In the genomic region with DNA sequence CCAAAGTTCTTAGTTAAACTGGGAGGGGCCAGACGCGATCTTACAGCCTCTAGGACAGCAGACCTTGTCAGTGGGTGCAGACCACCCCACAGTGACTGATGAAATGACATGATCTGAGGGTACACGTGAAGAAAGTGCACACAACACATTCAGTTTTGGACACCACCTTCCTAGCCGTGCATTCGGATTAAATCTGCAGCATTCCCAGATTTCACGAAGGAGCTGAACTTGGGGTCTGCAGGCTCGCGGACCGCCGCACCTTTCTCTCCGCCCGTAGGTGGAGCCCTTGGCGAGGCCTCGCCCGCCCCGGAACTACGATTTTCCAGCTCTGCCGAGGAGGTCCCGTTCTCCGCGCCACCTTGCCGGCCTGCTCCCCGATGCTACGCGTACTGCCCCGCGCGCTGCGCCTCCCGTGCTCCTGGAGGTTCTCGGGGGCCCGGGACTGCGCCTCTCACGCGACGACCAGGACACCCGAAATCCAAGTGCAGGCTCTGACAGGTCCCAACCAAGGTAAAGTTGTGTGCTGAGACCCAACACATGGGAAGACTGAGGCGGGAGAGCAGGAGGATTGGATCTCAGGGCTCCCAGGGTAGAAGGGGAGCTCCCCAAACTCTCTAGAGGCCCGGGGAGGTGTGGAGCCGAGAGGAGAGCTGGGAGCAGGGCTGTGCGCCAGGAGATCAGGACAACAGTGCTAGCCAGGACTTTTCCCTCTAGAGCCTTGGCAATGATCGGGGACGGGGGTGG, we compare ENCODE assay signal across 9 mouse cellular contexts. TPM values are rescaled to one million over a fixed set of nuclear protein-coding genes. Genes with fewer than 3 reads are reported as not detected.
DNase-seq lines count a peak whose midpoint lies in the region; ATAC-seq and TF ChIP-seq lines count a peak whose summit lies in the region.
"Had no signal": no experiment of that assay in that cellular context is flagged by ENCODE, and none has a peak within 500 bp of the region (broad histone marks: within the 10 kb centered on the region; RNA-seq: fewer than 3 reads in every experiment).

Echdc2 (plus strand) TSS at position 286 of the 744 bp plus-strand sequence.

- peaks cover 5% of the 10 kb centered on the region for H3K4me1 ChIP-seq in erythroblast, embryonic 14.5 days (ENCODE audit: control insufficient read depth)
- no peaks in the 10 kb centered on the region for H3K4me1 ChIP-seq in hindbrain, embryonic 14.5 days (replicated peaks; ENCODE audit: control insufficient read depth, insufficient read depth, low read length)
- peaks cover 9% of the 10 kb centered on the region for H3K4me1 ChIP-seq in limb, embryonic 10.5 days
- H3K4me1 ChIP-seq in midbrain, embryonic 13.5 days (replicated peaks), result peaks cover 10% of the 10 kb centered on the region
- peaks cover 11% of the 10 kb centered on the region for H3K4me1 ChIP-seq in testis, adult 2 months (ENCODE audit: control insufficient read depth, insufficient read depth, low read length)

- H3K9me3 ChIP-seq in erythroblast, embryonic 14.5 days (ENCODE audit: control insufficient read depth, low read length), result no peaks in the 10 kb centered on the region
- H3K9me3 ChIP-seq in hindbrain, embryonic 14.5 days (ENCODE audit: control insufficient read depth, low read length), result no peaks in the 10 kb centered on the region
- H3K9me3 ChIP-seq in limb, embryonic 10.5 days (replicated peaks), result no peaks in the 10 kb centered on the region
- no peaks in the 10 kb centered on the region for H3K9me3 ChIP-seq in midbrain, embryonic 13.5 days

- peak within 1 kb of the TSS; percentile 72 for H3K4me2 ChIP-seq in hindbrain, embryonic 14.5 days (replicated peaks)
- peak within 1 kb of the TSS; percentile 94 for H3K4me2 ChIP-seq in midbrain, embryonic 13.5 days (replicated peaks)

- peak; percentile 60 for TF ChIP-seq CTCF in gastrocnemius, adult 2 months (IDR thresholded peaks at IDR 0.05)
- TF ChIP-seq CTCF in testis, adult 2 months (IDR thresholded peaks at IDR 0.05; ENCODE audit: control insufficient read depth, insufficient read depth, insufficient replicate concordance, low read depth, low read length), result no peak

- H3K36me3 ChIP-seq in erythroblast, embryonic 14.5 days (ENCODE audit: control insufficient read depth), result no peaks in the 10 kb centered on the region
- no peaks in the 10 kb centered on the region for H3K36me3 ChIP-seq in hindbrain, embryonic 14.5 days (replicated peaks; ENCODE audit: control insufficient read depth, insufficient read depth)
- peaks cover 5% of the 10 kb centered on the region for H3K36me3 ChIP-seq in limb, embryonic 10.5 days
- no peaks in the 10 kb centered on the region for H3K36me3 ChIP-seq in midbrain, embryonic 13.5 days
- no peaks in the 10 kb centered on the region for H3K36me3 ChIP-seq in testis, adult 2 months (ENCODE audit: control insufficient read depth, insufficient read depth, low read length)

- H3K9ac ChIP-seq in hindbrain, embryonic 14.5 days, result peak within 1 kb of the TSS; percentile 60
- H3K9ac ChIP-seq in midbrain, embryonic 13.5 days (replicated peaks), result peak within 1 kb of the TSS; percentile 71

- peaks cover 25% of the 10 kb centered on the region for H3K27me3 ChIP-seq in erythroblast, embryonic 14.5 days (ENCODE audit: control insufficient read depth)
- H3K27me3 ChIP-seq in hindbrain, embryonic 14.5 days (ENCODE audit: control insufficient read depth, insufficient read depth, low read length), result peaks cover 9% of the 10 kb centered on the region; the same call in 1 of the 2 replicates
- H3K27me3 ChIP-seq in limb, embryonic 10.5 days (ENCODE audit: low read depth, poor library complexity, severe bottlenecking), result peaks cover 19% of the 10 kb centered on the region
- H3K27me3 ChIP-seq in midbrain, embryonic 13.5 days, result peaks cover 10% of the 10 kb centered on the region; the same call in 1 of the 2 replicates
- no peaks in the 10 kb centered on the region for H3K27me3 ChIP-seq in testis, adult 2 months (ENCODE audit: control insufficient read depth, insufficient read depth, low read length)

- H3K27ac ChIP-seq in gastrocnemius, adult 2 months, result peak within 1 kb of the TSS; percentile 65
- H3K27ac ChIP-seq in hindbrain, embryonic 14.5 days, result no peak within 1 kb of the TSS
- peak within 1 kb of the TSS; percentile 77 for H3K27ac ChIP-seq in limb, embryonic 10.5 days
- H3K27ac ChIP-seq in midbrain, embryonic 13.5 days, result no peak within 1 kb of the TSS
- no peak within 1 kb of the TSS for H3K27ac ChIP-seq in testis, adult 2 months (ENCODE audit: control insufficient read depth, insufficient read depth, low read depth, low read length)

- peak within 1 kb of the TSS; percentile 49 for H3K4me3 ChIP-seq in erythroblast, embryonic 14.5 days (replicated peaks)
- peak within 1 kb of the TSS; percentile 77 for H3K4me3 ChIP-seq in gastrocnemius, adult 2 months
- H3K4me3 ChIP-seq in hindbrain, embryonic 14.5 days (replicated peaks; ENCODE audit: low read length), result peak within 1 kb of the TSS; percentile 48
- H3K4me3 ChIP-seq in limb, embryonic 10.5 days, result peak within 1 kb of the TSS; percentile 65
- peak within 1 kb of the TSS; percentile 50 for H3K4me3 ChIP-seq in midbrain, embryonic 13.5 days (replicated peaks)
- peak within 1 kb of the TSS; percentile 70 for H3K4me3 ChIP-seq in testis, adult 2 months (ENCODE audit: control insufficient read depth, low read depth, low read length)

- intact Hi-C loops in gastrocnemius, adult 2 months (cut with DNase I), result loop anchor here (5.0 kb wide), 1 partner anchor 162 kb away; the partner anchor contains the start of gene Coa7

- peak; percentile 54 for DNase-seq in cerebellum, adult 9-11 months
- peak; percentile 63 for DNase-seq in gastrocnemius, adult 2 months
- peak; percentile 66 for DNase-seq in hindbrain, embryonic 14.5 days (ENCODE audit: low spot score)
- DNase-seq in limb, embryonic 10.5 days (ENCODE audit: low spot score), result peak; percentile 77

- TF ChIP-seq POLR2A in testis, adult 2 months (IDR thresholded peaks at IDR 0.05; ENCODE audit: control insufficient read depth, low read depth, low read length), result no peak

- ATAC-seq in erythroblast, adult 5-6 weeks (replicated peaks; ENCODE audit: low FRiP score, poor library complexity, severe bottlenecking), result no peak
- ATAC-seq in hindbrain, embryonic 14.5 days (ENCODE audit: low FRiP score), result peak; percentile 24; the same call in 1 of the 2 replicates
- peak; percentile 58; the same call in 1 of the 2 replicates for ATAC-seq in midbrain, embryonic 13.5 days

- 1% methylated on average over 43 of the region's 43 CpGs for WGBS in hindbrain, embryonic 14.5 days
- 2% methylated on average over 43 of the region's 43 CpGs for WGBS in limb, embryonic 10.5 days
- WGBS in midbrain, embryonic 13.5 days, result under 1% methylated on average over 43 of the region's 43 CpGs

RNA-seq across cellular contexts. Expression of gene Echdc2, which starts in this region (rescaled TPM):
- 0.08 and 0.18 TPM in 2 replicates for polyA plus RNA-seq in erythroblast, embryonic 14.5 days (2012)
- not detected in 2 replicates for total RNA-seq in erythroblast, adult 5-6 weeks (2015; ENCODE audit: low replicate concordance)
- total RNA-seq in erythroblast, adult 5-6 weeks (2017; ENCODE audit: low replicate concordance), result not detected in 2 replicates
- total RNA-seq in gastrocnemius, adult 2 months (2021), result 1 to 10 TPM; 5.8 to 7.9 TPM
- polyA plus RNA-seq in hindbrain, embryonic 14.5 days (2014; fragmentation: Nextera tagmentation; extraction: Ambion mirVana), result 8.8 and 11.1 TPM in 2 replicates
- 31.2 and 32.9 TPM in 2 replicates for polyA plus RNA-seq in limb, embryonic 10.5 days (2016; fragmentation: Nextera tagmentation; extraction: Ambion mirVana)
- 6.6 and 6.7 TPM in 2 replicates for polyA plus RNA-seq in midbrain, embryonic 13.5 days (2015; fragmentation: Nextera tagmentation; extraction: Ambion mirVana)
- 4.6 and 6.7 TPM in 2 replicates for polyA plus RNA-seq in testis, adult 2 months (2012; rRNA removed)
- total RNA-seq: neutrophil, adult 5-6 weeks had no signal

Comparison
In these comparisons a context has a peak if more than half of its experiments do, and no peak if none do; other contexts are left out.
1. RNA of gene Echdc2 (total RNA-seq): 5.8 to 7.9 TPM in gastrocnemius, adult 2 months; not detected in erythroblast, adult 5-6 weeks; every median in the first group is over 4 times any median in the second.
2. H3K27ac ChIP-seq: peak in gastrocnemius, adult 2 months (single experiment) and limb, embryonic 10.5 days (single experiment); none in hindbrain, embryonic 14.5 days (single experiment), midbrain, embryonic 13.5 days (single experiment) and testis, adult 2 months (single experiment).
3. Peak in every context shown above with its lines, with median percentiles within 50 percentile points of each other: H3K4me3 ChIP-seq and DNase-seq.